In genomic region chr17:63315646-63316480, GRCm38 (mm10) we compare ENCODE assay signal across 14 mouse cellular contexts.
DNase-seq lines count a peak whose midpoint lies in the region; ATAC-seq and TF ChIP-seq lines count a peak whose summit lies in the region.
"Had no signal": no experiment of that assay in that cellular context is flagged by ENCODE, and none has a peak within 500 bp of the region (broad histone marks: within the 10 kb centered on the region; RNA-seq: fewer than 3 reads in every experiment).

No protein-coding gene starts in this region.

- no peak for TF ChIP-seq POLR2A in lung, adult 2 months (IDR thresholded peaks at IDR 0.05; ENCODE audit: borderline replicate concordance, extremely low read depth, low read depth, low read length)

- H3K27ac ChIP-seq in lung, embryonic 14.5 days (ENCODE audit: low read depth) = no peak overlapping the region
- H3K27ac ChIP-seq in forebrain, embryonic 14.5 days (ENCODE audit: low read depth, low read length) = no peak overlapping the region
- H3K27ac ChIP-seq: embryonic facial prominence, embryonic 10.5 days; layer of hippocampus, adult 2 months; stomach, postnatal 0 days had no signal

- no peak overlapping the region for H3K4me2 ChIP-seq in lung, embryonic 14.5 days
- no peak overlapping the region for H3K4me2 ChIP-seq in forebrain, embryonic 14.5 days (ENCODE audit: low read length)

- DNase-seq in frontal cortex, postnatal 36 days (ENCODE audit: low spot score in 2 of 2) = no peak
- DNase-seq in lung, embryonic 14.5 days = peak; percentile 57
- no peak for DNase-seq in lung, adult 2 months
- DNase-seq in cerebellum, postnatal 36 days = peak; percentile 70 to 77
- no peak for DNase-seq in embryo, embryonic 9.5 days (ENCODE audit: extremely low spot score)
- DNase-seq in forebrain, embryonic 14.5 days (ENCODE audit: low spot score) = no peak
- no peak for DNase-seq in urinary bladder, postnatal 36 days (ENCODE audit: low spot score in 2 of 2)
- DNase-seq: heart, adult 18-20 months; kidney, adult 9 months; right cerebral cortex, postnatal 4 days had no signal

- no peaks in the 10 kb centered on the region for H3K36me3 ChIP-seq in lung, embryonic 14.5 days (ENCODE audit: insufficient read depth)
- no peaks in the 10 kb centered on the region for H3K36me3 ChIP-seq in forebrain, embryonic 14.5 days (ENCODE audit: control insufficient read depth, insufficient read depth, low read length)

- H3K9me3 ChIP-seq in lung, embryonic 14.5 days (ENCODE audit: low read depth, low read length) = no peaks in the 10 kb centered on the region
- no peaks in the 10 kb centered on the region for H3K9me3 ChIP-seq in forebrain, embryonic 14.5 days (replicated peaks; ENCODE audit: control insufficient read depth, low read length)

- no peak overlapping the region for H3K4me3 ChIP-seq in lung, embryonic 14.5 days (ENCODE audit: low read depth, low read length)
- no peak overlapping the region for H3K4me3 ChIP-seq in lung, adult 2 months (replicated peaks; ENCODE audit: extremely low read depth, low read depth, low read length)
- no peak overlapping the region for H3K4me3 ChIP-seq in forebrain, embryonic 14.5 days (ENCODE audit: low read depth, low read length)
- H3K4me3 ChIP-seq: embryonic facial prominence, embryonic 10.5 days; layer of hippocampus, adult 2 months had no signal

- peak; percentile 74 for ATAC-seq in frontal cortex, adult (ENCODE audit: low TSS enrichment)
- no peak for ATAC-seq in lung, embryonic 14.5 days (ENCODE audit: insufficient read depth)
- no peak for ATAC-seq in forebrain, embryonic 14.5 days

- peaks cover 11% of the 10 kb centered on the region for H3K4me1 ChIP-seq in lung, embryonic 14.5 days (ENCODE audit: insufficient read depth)
- peaks cover 5% of the 10 kb centered on the region; the same call in 1 of the 2 replicates for H3K4me1 ChIP-seq in lung, adult 2 months (ENCODE audit: control insufficient read depth, insufficient read depth, low read length)
- H3K4me1 ChIP-seq in forebrain, embryonic 14.5 days (ENCODE audit: control insufficient read depth, insufficient read depth, low read length) = peaks cover 3% of the 10 kb centered on the region; the same call in 1 of the 2 replicates

- H3K27me3 ChIP-seq in lung, embryonic 14.5 days (ENCODE audit: insufficient read depth, low read length) = no peaks in the 10 kb centered on the region
- no peaks in the 10 kb centered on the region for H3K27me3 ChIP-seq in forebrain, embryonic 14.5 days (replicated peaks; ENCODE audit: control insufficient read depth, insufficient read depth, low read length)

- 66% methylated on average over 12 of the region's 12 CpGs for WGBS in lung, embryonic 14.5 days
- 61% methylated on average over 12 of the region's 12 CpGs for WGBS in lung, adult 2 months
- WGBS in forebrain, embryonic 14.5 days = 81% methylated on average over 12 of the region's 12 CpGs

- no peak overlapping the region for H3K9ac ChIP-seq in lung, embryonic 14.5 days
- no peak overlapping the region for H3K9ac ChIP-seq in forebrain, embryonic 14.5 days (ENCODE audit: low read length)

- no peak for TF ChIP-seq CTCF in lung, embryonic 14.5 days (IDR thresholded peaks at IDR 0.05; ENCODE audit: low read depth)
- no peak for TF ChIP-seq CTCF in lung, adult 2 months (IDR thresholded peaks at IDR 0.05; ENCODE audit: insufficient read depth, low read length)

Comparison
In these comparisons a context has a peak if more than half of its experiments do, and no peak if none do; other contexts are left out.
1. DNase-seq: peak in lung, embryonic 14.5 days (single experiment) and cerebellum, postnatal 36 days (2 of 2); none in frontal cortex, postnatal 36 days (0 of 2), lung, adult 2 months (single experiment), embryo, embryonic 9.5 days (single experiment), forebrain, embryonic 14.5 days (single experiment) and urinary bladder, postnatal 36 days (0 of 2).